Mouse (Mus musculus): ENCODE data around the gene Olfr905. TPM values are rescaled to one million over a fixed set of nuclear protein-coding genes. Genes with fewer than 3 reads are reported as not detected.

Gene Olfr905
- total RNA-seq (2021): not detected

DNA sequence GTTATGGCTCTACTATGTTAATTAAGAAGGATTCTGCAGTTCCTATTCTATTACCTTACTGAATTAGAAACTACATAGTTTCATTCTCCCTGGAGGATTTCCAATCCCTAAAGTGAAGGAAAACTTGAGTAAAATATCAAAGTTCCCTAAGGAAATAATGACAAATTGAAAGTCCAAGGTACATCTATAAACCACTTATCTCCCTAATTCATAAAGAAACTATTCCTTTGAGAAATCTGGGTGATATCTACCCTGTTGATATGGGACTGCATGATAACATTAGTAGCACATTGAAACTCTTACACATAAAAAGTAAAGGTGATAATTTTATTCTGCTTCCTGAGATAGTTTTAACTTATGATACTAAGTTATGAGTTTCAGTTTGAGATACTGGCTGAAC is at the start of gene Olfr905:
TSS of gene Olfr905 (plus strand) at position 301 of the 400 bp plus-strand sequence.
- DNase-seq: no peak

DNA sequence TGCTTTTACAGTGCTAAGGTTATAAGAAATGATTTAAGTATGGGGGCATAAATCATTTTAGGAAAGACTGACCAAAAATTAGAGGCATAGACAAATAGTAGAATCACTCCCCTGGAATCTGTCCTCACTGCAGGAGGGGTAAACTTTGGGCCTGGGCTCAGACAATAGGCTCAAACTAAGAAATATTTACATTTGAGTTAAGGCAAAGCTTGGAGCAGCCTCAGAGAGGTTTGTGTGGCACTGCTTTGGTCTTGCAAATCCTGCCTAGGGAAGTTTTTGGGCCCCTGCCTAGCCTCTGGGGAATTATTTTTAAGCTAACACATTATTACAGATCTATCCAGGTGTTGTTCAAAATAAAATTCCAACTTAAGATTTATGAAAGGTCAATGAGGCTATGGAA is 47.1 kb upstream of the Olfr905 start:
- DNase-seq: no peak

DNA sequence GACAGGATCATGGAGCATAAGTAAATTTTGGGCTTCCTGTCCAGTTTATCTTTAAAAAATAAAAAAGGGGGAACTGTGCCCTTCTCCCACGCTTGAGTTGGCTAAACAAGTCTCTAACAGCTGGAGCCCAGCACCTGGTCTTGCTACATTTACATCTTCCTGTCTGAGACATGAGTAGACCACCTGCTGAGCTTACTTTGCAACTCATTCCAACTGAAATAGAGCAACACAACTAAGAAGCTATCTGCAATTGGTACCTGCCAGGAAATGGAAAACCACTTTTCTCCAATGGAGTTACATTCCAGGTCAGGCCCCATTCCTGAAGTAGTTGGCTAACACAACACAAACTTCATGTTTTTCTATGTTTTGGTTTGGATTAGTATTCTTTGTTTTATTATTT is 43.9 kb upstream of the Olfr905 start:
- no peak for DNase-seq

DNA sequence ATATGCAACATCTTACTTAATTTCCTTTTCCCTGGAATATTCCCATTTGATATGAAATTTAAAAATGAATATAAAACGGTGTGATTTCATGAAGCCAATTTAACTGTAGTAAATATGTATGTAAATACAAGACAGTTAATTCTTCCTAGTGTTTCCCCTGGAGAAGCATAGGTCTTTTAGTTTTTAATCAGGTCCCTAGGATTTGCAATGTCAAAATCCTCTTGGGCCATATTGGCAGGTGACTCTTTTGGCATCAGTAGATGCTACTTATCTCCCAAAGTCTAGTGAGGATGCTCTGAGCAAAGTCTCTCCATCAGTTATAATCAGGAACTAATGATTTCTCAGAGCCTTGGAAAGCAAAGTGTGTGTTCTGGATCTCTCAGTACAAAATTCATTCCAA is 41.8 kb upstream of the Olfr905 start, which contains the start of gene Olfr901:
TSS of gene Olfr901 (plus strand) at position 301 of the 400 bp plus-strand sequence.
- DNase-seq: no peak

DNA sequence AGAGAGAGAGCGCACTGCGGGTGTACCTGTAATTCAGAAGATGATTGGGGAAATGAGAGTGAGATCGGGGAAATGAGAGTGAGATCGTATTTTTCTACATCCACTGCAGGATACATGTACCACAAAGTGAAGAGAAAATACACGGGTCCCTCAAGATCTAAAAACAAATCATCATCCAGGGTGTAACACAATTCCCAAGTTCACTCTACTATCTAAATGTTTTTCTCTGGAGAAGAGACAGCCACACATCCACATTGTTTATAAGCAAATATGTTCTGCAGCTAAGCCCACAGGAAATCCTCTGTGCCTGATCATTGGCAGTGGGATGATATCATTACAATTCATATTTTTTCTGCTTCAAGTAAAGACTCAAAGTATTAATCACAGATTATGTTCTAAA is 23.6 kb upstream of the Olfr905 start, which contains the start of gene Olfr902:
TSS of gene Olfr902 (plus strand) at position 301 of the 400 bp plus-strand sequence.
- DNase-seq: no peak

DNA sequence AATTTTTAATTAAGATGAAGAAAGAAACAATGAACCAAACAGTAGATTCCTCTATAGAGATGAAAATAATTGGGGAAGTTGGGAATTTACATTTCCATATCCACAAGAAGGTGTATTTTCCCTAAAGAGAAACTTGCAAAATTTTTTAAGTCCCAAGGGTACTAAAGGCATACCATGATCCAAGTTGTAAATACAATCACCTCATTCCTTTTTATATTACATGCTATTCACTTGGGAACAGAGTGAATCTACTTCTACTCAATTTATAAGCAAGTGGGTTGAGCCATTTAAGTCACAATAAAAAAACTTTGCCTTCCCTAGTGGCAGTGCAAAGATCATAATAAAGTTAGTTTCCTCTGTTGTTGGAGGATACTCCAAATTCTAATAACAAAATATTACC is 8.1 kb upstream of the Olfr905 start, which contains the start of gene Olfr904:
TSS of gene Olfr904 (plus strand) at position 301 of the 400 bp plus-strand sequence.
- DNase-seq: no peak

DNA sequence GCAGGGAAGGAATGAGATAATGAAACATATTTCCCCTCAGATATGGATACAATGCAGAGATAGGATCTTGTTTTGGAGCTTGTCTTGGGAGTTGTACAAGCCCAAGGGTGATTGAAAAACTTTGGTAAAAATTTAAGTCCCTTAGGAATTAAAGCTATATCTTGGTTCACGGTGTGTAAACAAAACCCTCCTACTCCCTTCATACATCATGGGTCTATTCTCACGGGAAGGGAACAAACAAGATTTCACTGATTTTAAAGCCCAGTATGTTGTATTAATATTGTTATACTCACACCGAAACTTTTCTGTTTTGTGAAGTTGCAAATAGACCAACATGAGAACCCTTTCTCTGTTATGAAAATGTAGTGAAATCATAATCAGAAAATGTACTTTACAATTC is 15.9 kb downstream of the Olfr905 start, which contains the start of gene Olfr906:
TSS of gene Olfr906 (plus strand) at position 301 of the 400 bp plus-strand sequence.
- DNase-seq: no peak

DNA sequence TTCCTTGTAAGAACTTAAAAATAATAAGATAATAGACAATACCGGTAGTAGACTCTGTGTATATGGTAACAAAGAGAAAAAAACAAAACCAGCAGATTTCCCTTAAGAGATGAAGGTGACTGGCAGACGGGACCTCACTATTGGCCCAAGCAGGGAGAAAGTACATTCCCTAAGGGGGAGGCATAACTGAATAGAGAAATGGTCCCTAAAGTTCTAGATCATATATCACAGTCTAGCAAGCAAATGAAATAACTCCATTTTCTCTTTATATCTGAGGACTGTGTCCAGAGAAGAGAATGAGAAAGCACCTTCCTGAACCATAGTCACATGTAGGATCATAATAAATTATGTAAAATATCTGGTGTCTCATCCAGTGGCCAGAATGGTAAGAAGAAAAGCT is 24.6 kb downstream of the Olfr905 start, which contains the start of gene Olfr907:
TSS of gene Olfr907 (plus strand) at position 301 of the 400 bp plus-strand sequence.
- DNase-seq: no peak

DNA sequence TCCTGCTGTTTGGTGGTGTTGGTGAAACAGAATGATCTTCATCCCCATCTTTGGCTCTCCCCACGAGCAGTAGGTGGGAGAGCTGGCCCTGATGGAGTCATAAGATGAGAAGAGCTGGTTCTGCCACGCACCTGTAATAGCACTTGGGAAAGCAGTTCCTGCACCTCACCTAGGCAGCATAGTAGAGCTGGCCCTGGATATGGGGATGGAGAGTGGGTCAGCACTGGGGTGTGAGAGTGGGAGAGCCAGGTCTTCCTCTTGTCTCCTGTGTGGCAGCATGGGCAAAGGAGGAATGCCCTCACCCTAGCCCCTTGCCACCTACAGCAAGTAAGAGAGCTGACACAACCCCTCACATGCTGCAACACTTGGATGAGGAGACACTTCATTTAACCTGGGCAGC is 41.4 kb downstream of the Olfr905 start:
- no peak for DNase-seq

DNA sequence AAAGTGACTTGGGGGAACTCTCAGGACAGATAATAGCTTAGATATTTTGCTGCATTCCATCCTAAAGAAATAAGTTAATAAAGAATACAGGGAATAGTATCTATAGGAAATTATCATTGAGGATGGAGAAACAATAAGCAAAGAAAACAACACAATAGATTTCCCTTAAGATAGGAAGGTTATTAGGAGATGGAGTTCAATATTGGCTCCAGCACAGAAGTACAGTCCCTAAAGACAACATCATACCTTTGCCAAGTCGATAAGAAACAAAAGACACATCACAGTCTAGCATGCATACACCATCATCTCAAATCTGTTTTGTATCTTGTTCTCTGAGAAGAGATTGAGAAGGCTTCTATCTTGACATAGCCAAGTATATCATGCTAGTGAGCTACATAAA is 50.4 kb downstream of the Olfr905 start, which contains the start of gene Olfr911-ps1:
TSS of gene Olfr911-ps1 (plus strand) at position 301 of the 400 bp plus-strand sequence.
- DNase-seq: no peak

Other genes with a start within 250 kb of the Olfr905 start
- not detected for gene Olfr143, start 218.3 kb upstream of the Olfr905 start, total RNA-seq (2021)
- not detected for gene Olfr895, start 203.3 kb upstream of the Olfr905 start, total RNA-seq (2021)
- not detected for gene Olfr896-ps1, start 180.0 kb upstream of the Olfr905 start, total RNA-seq (2021)
- not detected for gene Olfr25, start 142.0 kb upstream of the Olfr905 start, total RNA-seq (2021)
- not detected for gene Olfr898, start 122.7 kb upstream of the Olfr905 start, total RNA-seq (2021)
- gene Olfr250, start 104.2 kb upstream of the Olfr905 start, total RNA-seq (2021): not detected
- not detected for gene Olfr251, start 94.0 kb upstream of the Olfr905 start, total RNA-seq (2021)
- not detected for gene Olfr147, start 69.4 kb upstream of the Olfr905 start, total RNA-seq (2021)
- not detected for gene Olfr901, start 41.7 kb upstream of the Olfr905 start, total RNA-seq (2021)
- gene Olfr902, start 23.5 kb upstream of the Olfr905 start, total RNA-seq (2021): not detected
- not detected for gene Olfr904, start 8.0 kb upstream of the Olfr905 start, total RNA-seq (2021)
- not detected for gene Olfr906, start 16.0 kb downstream of the Olfr905 start, total RNA-seq (2021)
- gene Olfr907, start 24.7 kb downstream of the Olfr905 start, total RNA-seq (2021): not detected
- gene Olfr911-ps1, start 50.5 kb downstream of the Olfr905 start, total RNA-seq (2021): not detected
- gene Olfr910, start 66.7 kb downstream of the Olfr905 start, total RNA-seq (2021): not detected
- not detected for gene Olfr912, start 109.1 kb downstream of the Olfr905 start, total RNA-seq (2021)
- gene Olfr913, start 121.7 kb downstream of the Olfr905 start, total RNA-seq (2021): not detected
- not detected for gene Olfr914, start 134.0 kb downstream of the Olfr905 start, total RNA-seq (2021)
- not detected for gene Olfr916, start 188.8 kb downstream of the Olfr905 start, total RNA-seq (2021)
- not detected for gene Olfr917, start 194.7 kb downstream of the Olfr905 start, total RNA-seq (2021)
- not detected for gene Olfr918, start 203.5 kb downstream of the Olfr905 start, total RNA-seq (2021)
- not detected for gene Olfr919, start 232.6 kb downstream of the Olfr905 start, total RNA-seq (2021)
- 10 to 100 TPM in 1 of 2 experiments, 1 to 10 TPM in 1; 9.3 to 15.3 TPM for gene Vwa5a, start 247.2 kb downstream of the Olfr905 start, total RNA-seq (2021)

Data from layer of hippocampus, postnatal 36 days (tissue).